Mouse (Mus musculus) E14TG2a.4 (cell line): ENCODE results near the gene Cmtm6.

Source experiments
- CTCF ChIP-seq: conservative IDR thresholded peaks from 2 replicates; pipeline ENCODE4 v1.5.1; 2014; ENCODE audit warnings: low read length
- NANOG ChIP-seq: IDR thresholded peaks from 2 replicates; pipeline ENCODE4 v1.6.1; 2014; ENCODE audit warnings: borderline replicate concordance, low read length, mixed read lengths

- no peak for TF ChIP-seq CTCF
- no peak for TF ChIP-seq NANOG
Measured at GRCm38 (mm10) chr9:114731871-114732682, 1.2 kb downstream of the Cmtm6 start.
